Mouse (Mus musculus): ENCODE measurements at regions not wholly inside any gene's neighbourhood (a gene's known extent, or its start where the extent isn't known, plus 50 kb on each side); places are given as distances from the start of the nearest gene placed in this dataset.
"Not testable (repeated sequence)": the region's sequence is repeated elsewhere in the genome, so short reads cannot be mapped to it uniquely, and the experiment has no call there.

DNA sequence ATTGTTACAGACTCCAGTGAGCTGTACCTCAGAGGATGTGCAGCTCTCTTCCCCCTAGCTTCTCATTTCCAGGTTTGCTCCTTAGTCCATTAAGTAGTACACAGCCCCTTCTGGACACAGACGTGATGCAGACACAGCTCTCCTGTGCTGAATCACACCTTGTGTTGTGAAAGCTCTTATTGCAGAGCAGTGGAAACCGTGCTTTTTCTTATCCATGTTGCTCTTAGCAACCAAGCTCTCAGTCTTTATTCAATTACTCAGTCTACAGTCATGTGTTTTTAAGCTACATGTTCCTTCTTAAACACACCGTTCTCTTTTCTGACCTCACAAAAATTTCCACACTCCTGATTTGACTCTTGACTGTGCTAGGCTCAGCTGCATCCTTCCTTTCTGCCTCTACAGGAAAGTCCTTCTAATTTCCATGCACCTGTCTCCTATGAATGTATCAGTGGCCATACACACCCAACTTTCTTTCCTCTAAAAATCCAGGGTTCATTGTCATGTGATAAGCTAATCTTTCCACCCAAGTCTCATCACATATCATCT lies 163.0 kb upstream of the Mettl15 start:
- Histone ChIP-seq H3K27me3 (ENCODE audit: control insufficient read depth, insufficient read depth, low read length) (no peaks in the 10 kb centered on the region), H3K4me3 (ENCODE audit: low read depth, low read length) (no peak overlapping the region), H3K27ac (ENCODE audit: low read depth) (no peak overlapping the region), H3K36me3 (replicated peaks; ENCODE audit: control insufficient read depth, insufficient read depth, low read length) (no peaks in the 10 kb centered on the region), H3K4me1 (ENCODE audit: control insufficient read depth, insufficient read depth) (no peaks in the 10 kb centered on the region), H3K9ac (replicated peaks; ENCODE audit: low read depth, low read length) (no peak overlapping the region), H3K4me2 (ENCODE audit: low read depth, low read length) (no peak overlapping the region), H3K9me3 (replicated peaks; ENCODE audit: control insufficient read depth, low read length) (no peaks in the 10 kb centered on the region)
- no peak for TF ChIP-seq CTCF (IDR thresholded peaks at IDR 0.05; ENCODE audit: low read depth)
- TF ChIP-seq EP300 (IDR thresholded peaks at IDR 0.05; ENCODE audit: low read depth), result no peak
- 62% methylated on average over 3 of the region's 3 CpGs for WGBS
- no peak for ATAC-seq (ENCODE audit: insufficient read depth, low read depth)
- no peak for DNase-seq (ENCODE audit: low spot score)

DNA sequence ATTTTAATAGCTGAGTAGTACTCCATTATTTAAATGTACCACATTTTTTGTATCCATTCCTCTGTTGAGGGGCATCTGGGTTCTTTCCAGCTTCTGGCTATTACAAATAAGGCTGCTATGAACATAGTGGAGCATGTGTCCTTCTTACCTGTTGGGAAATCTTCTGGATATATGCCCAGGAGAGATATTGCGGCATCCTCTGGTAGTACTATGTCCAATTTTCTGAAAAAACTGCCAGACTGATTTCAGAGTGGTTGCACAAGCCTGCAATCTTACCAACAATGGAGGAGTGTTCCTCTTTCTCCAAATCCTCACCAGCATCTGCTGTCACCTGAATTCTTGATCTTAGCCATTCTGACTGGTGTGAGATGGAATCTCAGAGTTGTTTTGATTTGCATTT lies 181.7 kb upstream of the Mettl15 start:
- not testable (repeated sequence) for H3K4me2 ChIP-seq (ENCODE audit: low read depth, low read length); H3K27me3 ChIP-seq (ENCODE audit: control insufficient read depth, insufficient read depth, low read length); ATAC-seq (ENCODE audit: insufficient read depth, low read depth); H3K9ac ChIP-seq (replicated peaks; ENCODE audit: low read depth, low read length); H3K36me3 ChIP-seq (replicated peaks; ENCODE audit: control insufficient read depth, insufficient read depth, low read length); H3K9me3 ChIP-seq (replicated peaks; ENCODE audit: control insufficient read depth, low read length); H3K4me1 ChIP-seq (ENCODE audit: control insufficient read depth, insufficient read depth); H3K27ac ChIP-seq (ENCODE audit: low read depth); H3K4me3 ChIP-seq (ENCODE audit: low read depth, low read length); DNase-seq (ENCODE audit: low spot score)
- WGBS, result 79% methylated on average over 1 of the region's 1 CpGs

DNA sequence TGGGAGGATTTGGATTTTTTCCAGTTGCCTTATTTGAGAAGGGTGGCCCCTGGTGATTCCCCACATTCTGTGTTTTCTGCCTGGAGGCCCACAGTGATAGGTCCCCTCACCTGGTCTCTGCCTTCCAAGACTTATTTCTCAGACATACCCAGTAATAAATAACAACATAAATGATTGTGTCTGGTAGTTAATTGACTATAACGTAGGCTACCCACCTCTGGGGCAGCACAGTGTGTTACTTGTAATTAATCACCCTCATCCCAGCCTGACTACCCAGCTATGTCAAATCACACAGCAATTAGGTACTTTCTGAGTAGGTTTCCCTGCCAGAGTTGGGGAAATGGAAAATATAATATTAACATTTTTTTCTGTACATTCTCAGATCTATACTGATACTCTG lies 190.2 kb upstream of the Bdnf start:
- no peaks in the 10 kb centered on the region for H3K4me1 ChIP-seq (ENCODE audit: control insufficient read depth, insufficient read depth)
- no peak overlapping the region for H3K4me3 ChIP-seq (ENCODE audit: low read depth, low read length)
- no peak for DNase-seq (ENCODE audit: low spot score)
- no peak for ATAC-seq (ENCODE audit: insufficient read depth, low read depth)
- H3K9me3 ChIP-seq (replicated peaks; ENCODE audit: control insufficient read depth, low read length), result no peaks in the 10 kb centered on the region
- no peak overlapping the region for H3K4me2 ChIP-seq (ENCODE audit: low read depth, low read length)
- no peak overlapping the region for H3K27ac ChIP-seq (ENCODE audit: low read depth)
- no peak overlapping the region for H3K9ac ChIP-seq (replicated peaks; ENCODE audit: low read depth, low read length)
- TF ChIP-seq EP300 (IDR thresholded peaks at IDR 0.05; ENCODE audit: low read depth), result no peak
- no peak for TF ChIP-seq CTCF (IDR thresholded peaks at IDR 0.05; ENCODE audit: low read depth)
- no peaks in the 10 kb centered on the region for H3K27me3 ChIP-seq (ENCODE audit: control insufficient read depth, insufficient read depth, low read length)
- WGBS, result 79% methylated on average over 1 of the region's 1 CpGs
- H3K36me3 ChIP-seq (replicated peaks; ENCODE audit: control insufficient read depth, insufficient read depth, low read length), result no peaks in the 10 kb centered on the region

DNA sequence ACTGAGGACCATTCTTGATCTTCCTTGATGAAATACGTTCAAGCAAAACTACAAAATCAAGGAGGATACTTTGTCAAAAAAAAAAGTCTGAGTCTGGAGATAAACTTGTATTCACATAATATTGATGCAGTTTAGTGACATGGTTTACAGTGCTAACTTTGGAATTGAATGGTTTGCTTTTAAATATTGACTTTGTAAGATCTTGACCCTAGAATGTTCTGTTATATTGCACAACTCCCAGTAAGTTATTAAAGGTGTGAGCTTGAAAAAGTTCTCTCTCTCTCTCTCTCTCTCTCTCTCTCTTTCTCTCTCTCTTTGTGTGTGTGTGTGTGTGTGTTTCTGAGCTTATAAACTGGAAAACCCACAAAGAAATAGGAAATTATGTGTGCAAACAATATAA lies 186.9 kb upstream of the Bdnf start:
- no peaks in the 10 kb centered on the region for H3K36me3 ChIP-seq (replicated peaks; ENCODE audit: control insufficient read depth, insufficient read depth, low read length)
- no peak overlapping the region for H3K4me3 ChIP-seq (ENCODE audit: low read depth, low read length)
- no peak for ATAC-seq (ENCODE audit: insufficient read depth, low read depth)
- no peaks in the 10 kb centered on the region for H3K9me3 ChIP-seq (replicated peaks; ENCODE audit: control insufficient read depth, low read length)
- H3K4me2 ChIP-seq (ENCODE audit: low read depth, low read length), result no peak overlapping the region
- no peak overlapping the region for H3K27ac ChIP-seq (ENCODE audit: low read depth)
- TF ChIP-seq CTCF (IDR thresholded peaks at IDR 0.05; ENCODE audit: low read depth) (no peak), EP300 (IDR thresholded peaks at IDR 0.05; ENCODE audit: low read depth) (no peak)
- H3K9ac ChIP-seq (replicated peaks; ENCODE audit: low read depth, low read length), result no peak overlapping the region
- H3K4me1 ChIP-seq (ENCODE audit: control insufficient read depth, insufficient read depth), result no peaks in the 10 kb centered on the region
- no peaks in the 10 kb centered on the region for H3K27me3 ChIP-seq (ENCODE audit: control insufficient read depth, insufficient read depth, low read length)
- 52% methylated on average over 1 of the region's 1 CpGs for WGBS
- no peak for DNase-seq (ENCODE audit: low spot score)

DNA sequence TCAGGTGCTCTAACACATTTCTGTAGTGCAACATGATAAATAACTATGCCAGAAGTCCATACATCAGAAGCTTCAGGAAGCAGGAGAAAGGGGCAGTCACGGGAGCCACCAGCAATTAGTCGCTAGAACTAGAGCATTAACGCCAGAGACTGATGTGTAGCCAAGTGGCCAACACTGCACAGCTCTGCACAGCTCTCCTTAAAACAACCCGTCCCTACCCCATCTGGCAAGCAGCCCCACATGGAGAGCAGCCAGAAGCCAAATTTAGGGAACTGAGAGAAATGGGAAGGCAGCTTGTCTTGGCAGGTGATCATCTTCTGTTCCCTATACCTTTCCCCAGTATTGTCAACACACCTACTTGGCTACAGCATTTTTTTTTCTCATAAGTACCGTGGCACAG lies 172.3 kb upstream of the Bdnf start:
- H3K4me3 ChIP-seq (ENCODE audit: low read depth, low read length), result no peak overlapping the region
- 50% methylated on average over 5 of the region's 5 CpGs for WGBS
- no peak for TF ChIP-seq CTCF (IDR thresholded peaks at IDR 0.05; ENCODE audit: low read depth)
- TF ChIP-seq EP300 (IDR thresholded peaks at IDR 0.05; ENCODE audit: low read depth), result no peak
- no peaks in the 10 kb centered on the region for H3K9me3 ChIP-seq (replicated peaks; ENCODE audit: control insufficient read depth, low read length)
- H3K36me3 ChIP-seq (replicated peaks; ENCODE audit: control insufficient read depth, insufficient read depth, low read length), result no peaks in the 10 kb centered on the region
- H3K4me2 ChIP-seq (ENCODE audit: low read depth, low read length), result no peak overlapping the region
- no peaks in the 10 kb centered on the region for H3K4me1 ChIP-seq (ENCODE audit: control insufficient read depth, insufficient read depth)
- no peak overlapping the region for H3K27ac ChIP-seq (ENCODE audit: low read depth)
- ATAC-seq (ENCODE audit: insufficient read depth, low read depth), result no peak
- no peak overlapping the region for H3K9ac ChIP-seq (replicated peaks; ENCODE audit: low read depth, low read length)
- H3K27me3 ChIP-seq (ENCODE audit: control insufficient read depth, insufficient read depth, low read length), result no peaks in the 10 kb centered on the region
- DNase-seq (ENCODE audit: low spot score), result no peak

DNA sequence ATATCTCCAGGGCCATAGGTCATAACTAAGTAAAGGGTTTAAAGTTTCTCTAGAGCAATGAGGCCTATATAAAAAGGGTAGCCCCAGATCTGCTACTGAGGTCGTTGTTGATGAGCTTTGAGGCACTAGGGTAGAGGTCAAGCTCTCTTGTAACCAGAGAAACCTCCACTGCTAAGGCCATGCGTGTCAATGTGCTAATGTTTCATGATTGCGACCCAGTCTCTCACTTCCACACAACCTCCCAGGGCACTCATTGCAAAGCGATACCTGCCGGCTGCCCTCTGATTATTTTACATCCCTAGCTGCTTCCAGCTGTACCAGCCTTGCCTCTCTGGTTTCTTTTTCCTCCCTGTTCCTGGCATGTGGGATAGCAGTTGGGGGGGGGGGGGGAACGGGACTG lies 169.6 kb upstream of the Bdnf start:
- Histone ChIP-seq H3K9me3 (replicated peaks; ENCODE audit: control insufficient read depth, low read length) (no peaks in the 10 kb centered on the region), H3K27ac (ENCODE audit: low read depth) (no peak overlapping the region), H3K9ac (replicated peaks; ENCODE audit: low read depth, low read length) (no peak overlapping the region), H3K4me1 (ENCODE audit: control insufficient read depth, insufficient read depth) (no peaks in the 10 kb centered on the region), H3K36me3 (replicated peaks; ENCODE audit: control insufficient read depth, insufficient read depth, low read length) (no peaks in the 10 kb centered on the region), H3K4me3 (ENCODE audit: low read depth, low read length) (no peak overlapping the region), H3K27me3 (ENCODE audit: control insufficient read depth, insufficient read depth, low read length) (no peaks in the 10 kb centered on the region), H3K4me2 (ENCODE audit: low read depth, low read length) (no peak overlapping the region)
- TF ChIP-seq EP300 (IDR thresholded peaks at IDR 0.05; ENCODE audit: low read depth), result no peak
- no peak for TF ChIP-seq CTCF (IDR thresholded peaks at IDR 0.05; ENCODE audit: low read depth)
- 68% methylated on average over 6 of the region's 6 CpGs for WGBS
- ATAC-seq (ENCODE audit: insufficient read depth, low read depth), result no peak
- DNase-seq (ENCODE audit: low spot score), result no peak
